Mouse (Mus musculus) embryo, embryonic 10.5 days (tissue): ENCODE measurements around the gene Crat.

Experiments
- DNase-seq: peaks from one replicate; pipeline ENCODE4 v3.0.0-alpha.2; 2015; ENCODE audit warnings: low spot score

Crat gene

DNA sequence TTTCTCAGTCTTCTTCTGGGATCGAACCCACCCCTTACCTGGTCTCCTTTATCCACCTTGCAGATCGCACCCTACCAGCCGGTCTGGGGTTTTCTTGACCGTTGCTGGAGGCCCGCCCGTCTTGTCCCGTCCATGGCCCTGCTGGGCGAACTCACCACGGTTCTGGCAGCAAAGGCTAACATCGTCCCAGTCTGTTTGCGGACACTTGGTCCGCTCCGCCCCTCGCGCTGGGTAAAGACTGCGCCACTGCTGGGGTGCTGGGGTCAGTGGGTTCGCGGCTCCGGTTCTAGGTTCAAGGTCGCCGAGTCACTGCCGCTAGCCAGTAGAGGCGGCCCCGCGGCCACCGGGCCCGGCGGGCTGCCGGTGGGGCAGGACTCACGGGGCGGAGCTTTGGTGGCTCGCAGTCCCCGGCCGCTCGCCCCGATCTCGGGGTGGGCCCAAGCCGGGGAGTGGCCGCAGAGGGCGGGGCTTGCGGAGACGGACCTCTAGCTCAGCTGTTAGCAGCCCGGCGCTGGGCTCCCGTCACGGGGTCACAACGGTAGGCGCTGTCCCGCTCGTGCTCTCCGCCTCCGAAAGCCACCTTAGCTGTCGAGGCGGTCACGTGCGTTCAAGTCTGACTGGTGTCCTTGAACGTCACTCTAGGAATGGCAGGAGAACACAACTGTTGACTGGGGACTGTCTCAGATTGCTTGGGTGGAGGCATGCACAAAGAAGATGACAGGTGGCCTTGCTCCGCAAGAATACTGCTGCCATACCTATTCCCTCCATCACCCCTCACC, at the start of gene Crat:
Crat (minus strand) TSS at position 657 of the 779 bp plus-strand sequence.
- DNase-seq = peak; percentile 87

DNA sequence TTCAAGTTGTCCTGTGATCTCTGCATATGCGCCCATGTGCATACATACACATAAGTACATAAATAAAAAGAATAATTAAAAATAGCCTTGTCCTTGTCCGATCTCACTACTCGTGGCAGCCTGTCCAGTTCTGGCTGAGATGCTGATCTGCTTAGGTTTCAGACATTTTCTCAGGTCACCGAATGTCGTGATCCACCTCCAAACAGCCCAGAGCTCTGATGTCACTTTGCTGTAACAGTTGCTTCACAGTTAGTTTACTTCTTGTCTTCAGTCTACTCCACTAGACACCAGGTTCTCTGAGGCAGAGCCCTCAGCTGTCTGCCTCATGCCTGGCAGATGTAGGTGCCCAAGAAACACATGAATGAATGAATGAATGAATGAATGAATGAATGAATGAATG, 48.8 kb upstream of the Crat start:
- no peak for DNase-seq

- peak; percentile 73 for DNase-seq
Observed at GRCm38 (mm10) chr2:30463904-30464330, 48.3 kb upstream of the Crat start.

DNA sequence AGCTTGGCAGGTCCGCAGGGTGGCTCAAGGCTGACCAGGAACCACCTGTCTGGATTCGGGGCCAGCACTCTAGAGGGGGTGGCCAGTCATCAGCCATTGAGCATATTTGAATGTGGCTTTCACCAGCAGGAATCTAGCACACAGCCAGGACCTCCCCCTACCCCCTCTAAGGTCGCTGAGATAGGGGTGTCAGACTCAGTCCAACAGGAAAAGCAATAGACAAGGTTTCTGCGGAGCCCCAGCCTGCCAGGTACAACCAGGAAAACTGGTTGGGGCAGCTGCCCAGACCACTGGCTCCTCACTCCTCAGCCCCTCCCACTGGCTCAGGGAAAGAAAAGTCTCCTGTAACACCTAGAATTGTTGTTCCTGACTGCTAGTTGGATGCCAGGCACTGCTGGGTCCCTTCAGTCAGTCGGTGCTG, 47.7 kb upstream of the Crat start:
- DNase-seq = no peak

DNA sequence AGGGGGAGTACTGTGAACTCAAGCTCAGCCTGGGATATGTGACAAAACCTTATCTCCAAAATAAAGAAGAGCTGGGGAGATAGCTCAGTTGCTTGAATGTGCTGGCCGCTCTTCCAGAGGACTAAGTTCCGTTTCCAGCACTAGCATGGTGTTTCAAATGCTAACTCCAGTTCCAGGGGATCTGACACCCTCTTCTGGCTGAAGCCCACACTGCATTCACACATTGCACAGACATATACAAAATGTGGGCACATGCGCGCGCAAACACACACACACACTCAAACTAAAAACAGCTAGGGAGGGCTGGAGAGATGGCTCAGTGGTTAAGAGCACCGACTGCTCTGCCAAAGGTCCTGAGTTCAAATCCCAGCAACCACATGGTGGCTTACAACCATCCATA, 43.6 kb upstream of the Crat start:
- no peak for DNase-seq

- no peak for DNase-seq
Observed at GRCm38 (mm10) chr2:30458349-30458748, 42.7 kb upstream of the Crat start.

DNA sequence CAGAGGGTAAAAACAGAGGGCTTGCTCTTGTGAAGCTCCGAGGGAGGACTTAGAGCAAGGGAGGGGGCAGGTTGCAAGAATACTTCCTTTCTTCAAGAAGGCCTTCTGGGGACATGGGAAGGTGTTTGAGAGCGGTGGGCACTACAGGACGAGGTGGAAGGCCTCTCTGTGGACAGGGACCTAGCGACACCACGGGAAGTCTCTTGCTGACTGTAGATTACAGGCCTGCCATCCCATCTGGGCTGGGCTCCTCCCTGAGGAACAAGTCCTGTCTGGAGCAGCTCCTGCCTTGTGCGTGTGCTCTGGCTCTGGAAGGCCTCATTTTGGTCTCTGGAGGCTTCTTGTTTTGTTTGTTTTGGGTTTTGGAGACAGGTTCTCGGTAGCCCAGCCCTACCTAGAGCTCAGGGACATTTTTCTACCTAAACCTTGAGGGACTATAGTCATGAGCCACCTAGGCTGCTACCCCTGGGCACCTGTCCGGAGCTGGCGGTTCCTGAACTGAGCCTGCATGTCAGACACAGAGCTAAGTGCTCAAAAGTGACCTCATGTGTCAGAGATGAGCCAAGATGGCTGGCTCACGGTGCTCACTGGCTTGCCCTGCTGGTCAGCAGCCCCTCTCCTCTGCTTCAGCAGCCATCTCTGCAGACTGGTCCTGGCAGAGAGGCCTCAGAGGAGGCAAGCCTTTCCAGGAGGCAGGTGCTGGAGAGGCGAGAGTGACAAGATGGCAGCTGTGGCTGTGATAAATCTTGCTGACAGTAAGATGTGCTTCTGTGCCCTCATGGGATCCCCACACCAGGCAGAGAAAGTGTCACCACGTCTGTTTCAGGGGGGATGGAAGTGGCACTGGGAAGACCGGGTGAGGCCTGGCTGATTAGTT, 40.7 kb upstream of the Crat start:
- no peak for DNase-seq

GRCm38 (mm10) chr2:30454587-30454986, 39.0 kb upstream of the Crat start:
- no peak for DNase-seq

DNA sequence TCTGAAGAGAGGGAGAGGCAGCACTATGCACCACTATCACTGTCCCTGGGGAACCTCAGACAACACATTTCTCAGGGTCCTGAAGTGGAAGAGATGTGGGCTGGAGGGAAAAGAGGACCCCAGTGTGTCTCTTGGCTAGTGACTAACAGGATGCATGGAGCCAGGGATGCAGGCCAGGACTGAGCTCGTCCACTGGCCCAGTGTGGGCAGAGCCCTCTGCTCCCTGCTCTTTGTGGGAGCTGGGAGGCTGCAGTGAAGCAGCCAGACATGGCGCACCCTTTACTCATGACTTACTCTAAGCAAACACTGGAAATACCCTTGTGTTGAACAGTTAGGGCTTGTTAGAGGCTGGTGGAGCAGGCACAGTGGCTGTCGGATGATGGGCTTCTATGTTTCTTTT, 38.0 kb upstream of the Crat start:
- no peak for DNase-seq

GRCm38 (mm10) chr2:30451525-30451924, 35.9 kb upstream of the Crat start:
- no peak for DNase-seq

DNA sequence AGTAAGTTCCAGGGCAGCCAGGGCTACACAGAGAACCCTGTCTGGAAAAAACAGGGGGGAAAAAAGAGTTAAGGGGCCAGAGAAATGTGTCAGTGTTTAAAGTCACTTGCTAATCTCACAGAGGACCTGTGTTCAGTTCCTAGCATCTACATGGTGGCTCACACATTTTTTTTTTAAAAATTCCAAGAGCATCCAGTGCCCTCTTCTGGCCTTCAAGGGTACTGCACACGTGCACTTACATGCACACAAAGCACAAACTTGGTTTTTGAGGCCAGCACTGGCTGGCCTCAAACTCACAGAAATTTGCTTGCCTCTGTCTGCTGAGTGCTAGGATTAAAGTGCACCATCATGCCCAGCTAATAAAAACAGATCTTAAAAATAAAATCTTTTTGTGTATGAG, 34.9 kb upstream of the Crat start:
- DNase-seq = no peak

DNA sequence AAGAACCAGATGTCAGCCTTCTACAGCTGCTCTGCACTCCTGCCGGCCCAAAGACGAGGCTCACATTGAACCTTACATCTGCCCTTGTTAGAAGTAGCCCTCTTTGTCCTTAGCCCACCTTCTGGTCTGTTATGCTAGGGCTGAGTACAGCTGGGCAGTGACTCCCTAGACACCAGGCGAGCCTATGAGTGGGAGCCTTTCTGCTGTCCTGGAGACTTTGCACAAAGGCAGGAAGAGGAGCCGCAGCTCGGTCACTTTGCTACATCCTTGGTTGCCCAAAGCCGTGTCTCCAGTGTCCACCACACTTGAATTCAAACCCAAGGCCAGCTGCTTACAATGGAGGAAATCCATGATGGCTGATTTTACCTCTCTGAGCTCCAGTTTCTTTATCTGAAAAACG, 32.8 kb upstream of the Crat start:
- DNase-seq = no peak

DNA sequence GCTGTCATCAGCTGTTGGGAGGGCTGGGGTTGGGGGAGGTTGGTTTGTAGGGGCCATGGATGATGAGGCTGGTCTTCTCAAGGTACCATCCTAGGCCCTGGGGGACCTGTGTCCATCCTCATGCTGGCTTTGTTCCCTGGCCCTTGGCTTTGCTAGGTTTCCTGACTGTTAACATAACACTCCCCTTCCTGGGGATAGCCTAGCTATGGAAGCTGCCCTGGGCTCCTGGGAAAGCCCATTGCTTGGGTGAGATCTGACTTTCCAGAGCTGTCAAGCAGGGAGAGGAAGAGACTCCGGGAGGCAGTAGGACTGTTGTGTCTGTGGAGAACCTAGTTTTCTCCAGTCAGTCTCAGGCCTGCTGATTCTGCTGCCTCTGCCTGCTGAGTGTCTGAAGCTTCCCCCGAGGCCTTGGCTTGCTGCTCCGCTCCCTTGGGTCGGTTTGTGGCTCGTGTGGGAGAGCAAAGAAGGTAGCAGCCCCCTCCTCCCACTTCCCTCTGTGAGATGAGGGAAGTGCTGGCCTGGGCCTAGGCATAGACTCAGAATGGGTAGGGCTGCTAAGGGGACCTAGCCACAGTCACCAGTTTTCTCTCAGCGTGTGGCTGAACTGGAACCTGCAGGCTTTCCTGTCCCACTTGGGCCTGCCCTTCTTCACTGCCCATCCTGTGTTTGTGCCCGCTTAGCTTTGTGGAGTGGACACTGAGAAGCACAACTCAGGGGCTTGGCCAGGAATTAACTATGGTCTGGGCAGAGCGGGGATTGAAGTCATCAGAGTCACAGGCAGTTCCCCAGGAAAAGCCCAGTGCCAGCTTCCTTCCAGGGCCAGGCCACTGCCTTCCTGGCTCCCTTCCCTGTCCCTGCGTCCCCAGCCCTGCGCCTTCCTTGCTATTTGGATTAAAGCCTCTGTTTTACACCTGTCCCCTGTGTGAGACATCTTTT, 31.5 kb upstream of the Crat start:
- no peak for DNase-seq

- peak; percentile 91 for DNase-seq
Observed at GRCm38 (mm10) chr2:30445312-30445711, 29.7 kb upstream of the Crat start.

DNA sequence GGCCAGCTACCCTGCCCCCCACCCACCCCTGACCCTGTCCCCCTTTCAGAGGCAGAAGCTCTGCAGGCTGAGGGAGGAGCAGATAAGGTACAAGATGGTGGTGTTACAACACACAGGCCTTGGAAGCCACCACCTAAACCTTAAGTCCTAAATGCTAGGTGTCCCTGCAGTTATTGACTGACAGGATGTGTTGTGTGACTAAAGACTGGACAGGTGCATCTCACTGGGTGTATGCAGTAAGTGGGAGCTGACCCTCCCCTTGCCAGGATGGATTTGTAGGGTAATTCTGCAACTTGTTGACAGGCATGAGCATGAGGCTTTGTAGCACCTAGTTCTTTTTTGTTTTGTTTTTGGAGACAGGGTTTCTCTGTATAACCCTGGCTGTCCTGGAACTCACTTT, 28.8 kb upstream of the Crat start:
- DNase-seq = no peak

GRCm38 (mm10) chr2:30444006-30444405, 28.4 kb upstream of the Crat start:
- DNase-seq = no peak

- DNase-seq = no peak
Observed at GRCm38 (mm10) chr2:30443281-30443680, 27.7 kb upstream of the Crat start.

DNA sequence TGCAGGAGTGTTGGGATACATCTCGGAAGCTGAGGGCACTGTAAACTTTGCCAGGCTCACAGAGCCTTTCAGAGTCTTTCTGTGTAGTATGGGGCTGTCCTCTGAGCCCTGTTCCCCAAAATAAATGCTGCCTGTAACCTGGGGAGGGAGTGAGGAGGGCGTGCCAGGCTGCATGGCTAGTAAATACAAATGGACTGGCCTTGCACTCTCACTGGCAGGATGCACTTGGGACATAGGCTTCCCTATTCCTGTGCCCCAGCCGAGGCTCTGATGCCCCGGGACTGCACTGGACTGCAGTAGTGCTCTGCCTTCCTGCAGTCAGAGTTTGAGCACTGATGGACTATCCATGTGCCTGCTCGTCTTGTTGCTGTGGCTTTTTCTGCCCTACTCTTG, 26.9 kb upstream of the Crat start:
- no peak for DNase-seq

DNA sequence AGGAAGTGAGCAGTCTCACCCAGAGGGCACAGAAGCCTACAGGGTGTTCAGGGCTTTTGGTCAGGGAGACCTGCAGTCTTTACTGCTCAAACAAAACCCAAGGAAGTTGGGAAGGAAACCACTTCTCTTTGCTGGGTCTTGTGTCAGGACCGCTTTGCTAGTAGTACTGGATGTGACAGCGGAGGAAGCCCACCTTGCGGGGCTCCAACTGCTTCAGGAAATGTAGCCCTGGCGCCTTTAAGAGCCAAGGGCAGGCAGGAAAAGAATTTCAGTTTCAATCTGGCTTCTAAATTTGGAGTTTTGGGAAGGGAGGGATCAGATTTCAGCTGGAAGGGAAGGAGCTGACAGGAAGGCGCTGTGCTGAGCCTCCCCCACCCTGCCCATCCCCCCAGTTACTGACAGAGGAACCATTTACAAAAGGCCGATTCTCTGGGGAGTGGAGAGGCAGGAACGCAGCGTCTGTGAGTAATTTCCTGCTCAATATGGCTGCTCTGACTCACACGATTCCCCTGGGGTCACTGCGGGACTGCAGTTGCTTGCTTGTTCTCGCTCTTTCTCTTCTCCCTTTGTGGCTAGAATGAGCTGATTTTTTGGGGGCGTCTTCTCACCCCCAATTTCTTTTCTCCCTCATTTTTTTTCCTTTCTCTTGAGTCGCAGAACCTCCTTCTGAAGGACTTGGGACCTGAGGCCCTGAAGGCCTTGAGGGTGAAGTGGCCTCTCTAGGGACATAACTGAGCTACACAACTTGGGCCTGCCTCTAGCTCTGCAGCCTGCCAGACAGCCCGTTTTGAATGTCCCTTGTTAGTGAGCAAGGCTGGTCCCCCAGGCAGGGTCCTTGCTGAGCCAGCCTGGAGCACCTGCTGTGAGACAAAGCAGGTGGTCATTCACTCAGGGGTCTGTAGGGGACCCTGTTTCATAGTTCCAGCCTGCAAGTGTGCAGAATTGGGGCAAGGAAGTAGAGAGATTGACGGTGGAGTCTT, 26.2 kb upstream of the Crat start:
- DNase-seq = peak; percentile 99

DNA sequence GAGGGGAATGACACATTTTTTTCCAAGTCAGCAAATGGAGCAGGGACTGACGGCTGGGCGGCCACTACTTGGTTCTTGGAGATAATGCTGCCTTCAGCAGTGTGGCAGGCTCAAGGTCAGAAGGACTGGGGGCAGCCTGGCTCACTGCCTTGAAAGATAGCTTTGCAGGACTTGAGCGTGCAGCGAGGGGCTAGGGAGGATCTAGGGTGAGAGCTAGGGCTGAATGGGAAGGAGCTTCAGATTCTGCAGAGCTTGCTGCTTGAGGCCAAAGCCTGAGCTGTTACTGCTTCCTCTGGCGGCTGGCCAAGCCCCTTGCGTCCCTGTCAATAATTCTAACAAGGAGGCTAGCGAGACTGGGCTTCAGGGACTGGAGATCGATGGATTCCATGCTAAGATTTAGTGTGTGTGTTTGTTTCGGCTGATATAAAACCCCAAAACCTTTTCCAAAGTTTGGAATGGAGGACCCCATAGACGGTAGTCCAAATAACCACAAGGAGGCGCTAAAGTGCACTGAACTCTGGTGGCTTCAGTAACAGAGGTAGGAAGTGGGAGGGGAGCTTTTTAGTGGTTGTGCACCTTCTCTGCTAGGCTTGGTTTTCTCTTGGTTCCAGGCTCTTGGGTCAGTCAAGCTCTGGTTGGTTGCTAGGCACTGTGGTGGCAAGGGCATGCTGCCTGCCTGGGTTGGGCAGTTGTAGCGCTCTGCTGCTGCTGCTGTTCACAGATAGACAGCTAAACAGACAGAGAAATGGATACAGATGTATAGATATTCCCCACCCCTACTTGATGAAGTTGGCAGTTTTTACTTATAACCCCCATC, 25.3 kb upstream of the Crat start:
- peak; percentile 96 for DNase-seq
